Mouse (Mus musculus) right cerebral cortex, postnatal 36 days (tissue): ENCODE measurements around the gene Fam169b.
A peak's percentile ranks its signal among the peaks of the same experiment; 100 is the strongest.
"Not testable (repeated sequence)": the region's sequence is repeated elsewhere in the genome, so short reads cannot be mapped to it uniquely, and the experiment has no call there.

Experiments used
- DNase-seq, 2 experiments: peaks; one replicate each; pipeline ENCODE4 v3.0.0; 2022; ENCODE audit warnings: low spot score in 2 of 2, mixed read lengths in 1 of 2

Fam169b gene

DNA sequence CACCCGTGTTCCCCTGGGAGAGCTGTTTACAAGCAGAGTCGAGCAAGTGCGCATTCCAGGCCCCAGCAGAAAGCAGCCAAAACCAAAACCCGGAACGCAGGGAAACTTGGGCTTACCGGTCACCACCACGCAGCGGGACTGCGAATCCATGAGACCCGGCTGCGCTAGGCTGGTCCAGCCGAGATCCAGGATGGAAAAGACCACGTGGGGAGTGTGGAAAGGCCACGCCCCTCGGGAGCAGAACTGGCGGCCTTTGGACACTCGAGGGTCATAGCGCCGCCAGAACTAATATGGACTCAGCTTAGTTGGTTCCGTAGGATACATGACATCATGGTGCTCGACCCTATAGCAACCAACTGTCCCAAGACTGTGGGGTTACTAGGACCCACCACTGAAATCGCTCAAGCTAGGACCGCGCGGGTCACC is 9.6 kb upstream of the Fam169b start, which contains the start of gene Pgpep1l:
TSS of gene Pgpep1l (minus strand) at position 206 of the 426 bp plus-strand sequence.
- DNase-seq, result no peak

DNA sequence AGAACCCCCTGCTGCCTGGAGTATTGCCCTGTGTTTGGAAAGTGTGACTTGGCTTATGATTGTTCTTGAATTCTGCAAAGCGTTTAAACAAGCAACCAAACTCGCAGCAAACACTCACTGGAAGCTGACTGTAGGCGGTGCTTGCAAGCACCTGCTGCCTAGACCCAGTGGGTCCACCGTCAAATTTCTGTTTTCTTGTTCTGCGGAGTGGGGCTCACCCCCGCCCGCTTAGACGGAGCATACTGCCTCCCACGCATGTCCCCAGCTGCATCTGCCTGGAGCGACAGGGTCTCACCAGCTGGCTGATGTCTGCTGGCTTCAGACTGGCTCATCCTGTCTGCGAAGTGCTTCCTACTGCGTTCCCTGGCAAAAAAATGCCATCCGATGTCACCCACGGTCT is 9.1 kb upstream of the Fam169b start:
- DNase-seq, result peak; percentile 72 to 80

DNA sequence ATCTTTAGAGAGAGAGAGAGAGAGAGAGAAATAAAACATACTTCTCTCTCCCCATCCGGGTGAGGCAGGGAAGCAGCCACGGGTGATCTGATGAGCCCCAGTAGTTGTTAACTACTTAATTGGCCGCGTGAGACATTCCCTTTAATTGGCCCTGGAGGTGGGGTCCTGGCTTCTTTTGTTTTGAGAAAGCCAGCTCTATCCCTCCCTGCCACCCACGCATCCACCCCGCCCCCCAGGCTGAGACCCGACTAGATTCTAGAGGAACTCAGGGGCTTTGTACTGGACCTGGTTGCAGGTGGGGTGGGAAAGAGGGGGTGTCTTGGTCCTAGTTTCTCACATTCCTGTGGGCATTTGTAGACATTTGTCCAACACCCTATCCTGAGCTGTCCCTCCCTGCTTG is 8.2 kb upstream of the Fam169b start:
- DNase-seq, result no peak

DNA sequence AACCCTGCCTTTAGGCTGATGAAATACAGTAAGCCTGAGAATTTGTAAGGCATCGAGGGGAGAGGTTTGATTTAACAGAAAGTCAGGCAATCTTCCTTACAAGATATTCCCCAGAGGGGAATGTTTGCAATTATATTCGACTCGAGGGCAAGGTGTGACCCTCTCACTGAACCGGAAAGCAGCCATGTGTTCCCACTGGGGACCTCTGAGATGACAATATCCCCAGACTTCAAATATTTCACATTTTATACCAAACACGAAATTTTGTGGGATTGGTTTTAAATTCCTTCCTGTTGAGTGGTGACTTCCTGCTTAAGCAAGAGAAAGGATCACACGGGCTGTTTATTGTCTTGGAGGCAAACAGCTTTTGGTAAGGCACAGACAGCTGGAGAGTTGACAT is 6.9 kb upstream of the Fam169b start:
- DNase-seq, result no peak

DNA sequence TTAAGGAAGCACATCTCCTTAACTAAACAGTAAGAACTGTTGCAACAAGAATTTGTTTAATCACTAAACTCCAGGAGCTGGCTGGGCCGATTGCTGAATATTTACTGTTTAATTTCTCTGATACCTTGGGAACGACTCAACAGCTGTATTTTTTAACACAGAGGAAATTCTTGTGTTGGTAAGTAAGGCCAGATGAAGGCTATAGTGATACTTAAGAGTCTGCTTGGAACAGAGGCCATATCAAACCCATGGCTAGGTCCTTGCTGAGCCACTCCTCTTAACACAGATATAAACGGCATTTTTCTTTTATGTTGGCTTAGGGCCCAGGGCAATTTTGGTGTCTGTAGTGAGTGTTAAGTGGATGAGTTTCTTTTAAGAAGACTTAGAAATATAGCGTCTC is 3.1 kb upstream of the Fam169b start:
- no peak for DNase-seq

DNA sequence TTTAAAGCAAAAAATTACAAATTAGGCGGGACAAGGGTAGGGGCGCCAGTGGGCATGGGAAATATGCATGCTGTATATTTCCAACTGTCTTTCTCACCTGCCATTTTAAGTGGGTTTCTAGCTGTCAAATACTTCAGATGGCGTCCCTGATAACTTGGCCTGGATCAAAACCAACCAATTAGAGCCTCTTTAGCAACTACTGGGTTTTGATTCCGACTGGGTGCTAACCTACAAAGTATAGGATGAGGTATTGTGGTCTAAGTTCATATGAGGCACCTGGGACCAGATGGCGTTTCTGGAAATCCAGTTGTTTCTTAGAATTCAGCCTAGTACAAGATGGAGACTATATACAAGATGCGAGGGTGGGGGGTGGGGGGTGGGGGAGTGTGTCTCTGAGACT is 1.8 kb upstream of the Fam169b start:
- DNase-seq, result no peak

DNA sequence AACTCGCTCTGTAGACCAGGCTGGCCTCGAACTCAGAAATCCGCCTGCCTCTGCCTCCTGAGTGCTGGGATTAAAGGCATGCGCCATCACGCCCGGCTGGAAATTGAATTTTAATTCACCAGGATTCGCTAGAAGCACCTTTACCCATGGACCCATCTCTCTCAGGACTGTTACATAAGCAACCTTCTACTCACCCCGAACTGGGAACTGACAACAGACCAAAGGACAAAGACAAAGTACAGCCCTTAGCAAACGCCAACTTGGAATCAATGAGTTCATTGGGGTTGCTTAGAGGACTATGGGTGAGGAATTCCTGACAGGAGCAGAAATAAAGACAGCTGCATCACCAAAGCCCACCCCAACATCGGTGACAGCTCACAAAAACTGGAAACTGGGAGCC is 1.0 kb upstream of the Fam169b start:
- DNase-seq, result no peak

DNA sequence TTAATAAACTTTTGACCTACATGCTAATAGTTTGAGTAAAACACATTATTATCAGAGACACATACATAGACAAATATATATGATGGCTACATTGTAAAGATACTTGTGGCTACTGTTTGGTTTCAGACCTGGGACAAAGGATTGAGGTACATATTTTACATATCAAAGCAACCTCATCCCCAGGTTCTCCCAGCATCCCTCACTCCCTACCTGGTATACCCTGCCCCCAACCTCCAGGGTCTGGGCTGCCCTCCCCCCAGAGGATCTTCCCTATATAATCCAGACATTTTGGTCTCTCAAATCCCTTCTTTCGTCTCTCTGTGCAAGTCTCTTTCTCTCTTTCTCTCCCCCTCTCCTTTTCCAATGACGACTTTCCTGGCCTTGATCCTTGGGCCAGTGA is 579 bp downstream of the Fam169b start:
- DNase-seq, result no peak

DNA sequence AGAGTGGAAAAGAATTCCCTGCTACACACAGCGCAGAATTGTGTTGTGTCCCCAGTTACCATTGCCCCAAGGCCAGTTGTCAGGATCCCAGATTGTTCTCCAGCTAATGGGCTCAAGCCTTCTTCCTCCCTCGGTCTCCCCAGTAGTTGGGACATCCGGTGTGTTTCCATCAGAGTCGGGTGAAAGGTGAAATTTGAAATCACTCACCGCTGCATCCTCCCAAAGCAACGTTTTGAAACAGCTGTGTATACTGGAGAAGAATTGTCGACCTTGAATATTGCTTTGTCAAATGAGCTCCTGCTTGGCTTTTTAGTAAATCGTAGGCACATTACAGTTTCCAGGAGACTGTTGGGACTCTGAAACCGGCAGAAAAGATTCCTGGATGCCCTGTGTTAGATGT is 1.3 kb downstream of the Fam169b start:
- DNase-seq, result no peak

DNA sequence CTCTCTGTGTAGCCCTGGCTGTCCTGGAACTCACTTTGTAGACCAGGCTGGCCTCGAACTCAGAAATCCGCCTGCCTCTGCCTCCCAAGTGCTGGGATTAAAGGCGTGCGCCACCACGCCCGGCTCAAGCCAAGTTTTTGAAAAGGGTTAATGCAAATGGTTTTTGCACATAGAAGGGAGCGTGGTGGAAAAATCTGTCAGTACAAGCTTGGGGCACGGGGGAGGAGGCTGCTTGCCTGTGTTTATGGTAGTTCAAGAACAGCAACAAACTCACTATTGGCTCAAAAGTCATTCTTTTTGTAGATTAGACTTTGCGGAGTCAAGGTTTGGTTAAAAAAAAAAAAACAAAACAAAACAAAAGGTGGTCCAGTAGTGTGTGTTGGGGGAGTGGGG is 1.8 kb downstream of the Fam169b start:
- DNase-seq, result not testable (repeated sequence)

DNA sequence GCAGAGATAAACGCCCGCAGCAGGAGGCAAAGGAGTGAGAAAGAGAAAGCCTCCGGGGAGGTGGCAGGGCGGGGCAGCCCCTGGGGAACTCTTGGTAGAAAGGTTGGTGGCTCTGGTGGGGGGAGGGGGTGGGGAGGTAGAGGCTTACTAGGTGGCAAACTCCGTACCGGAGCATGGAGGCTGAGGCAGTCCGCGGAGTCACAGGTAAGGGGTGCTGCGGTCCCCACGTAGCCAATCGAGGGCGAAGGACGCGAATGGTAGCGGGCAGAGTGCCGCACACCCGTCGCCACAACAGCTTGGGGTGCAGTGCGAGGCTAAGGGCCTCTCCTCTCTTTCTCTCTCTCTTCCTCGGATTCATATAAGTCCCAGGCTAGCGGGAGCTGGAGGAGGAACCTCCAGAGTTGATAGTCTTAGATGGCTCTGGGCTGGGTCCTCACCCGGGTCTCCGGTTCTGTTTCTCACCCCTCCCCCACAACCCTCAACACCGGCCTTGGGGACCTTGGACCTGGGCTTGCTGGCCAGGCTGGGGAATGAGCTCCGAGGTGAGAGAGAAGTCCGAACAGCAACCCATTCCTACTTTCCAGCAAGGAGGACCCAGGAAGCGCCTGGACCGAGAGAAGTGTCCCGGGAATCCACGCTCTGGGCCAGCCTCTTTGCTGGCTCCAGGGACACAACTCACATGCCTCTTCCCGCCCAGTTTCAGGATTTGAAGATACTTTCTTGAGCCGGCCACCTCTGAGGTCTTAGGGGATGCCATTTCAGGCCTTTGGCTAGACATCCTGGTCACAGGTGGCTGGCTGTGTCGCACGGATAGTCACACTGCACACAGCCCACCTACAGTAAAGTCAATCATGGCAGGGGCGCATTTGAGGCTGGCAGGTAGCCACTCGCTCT is 2.4 kb downstream of the Fam169b start:
- DNase-seq, result no peak

DNA sequence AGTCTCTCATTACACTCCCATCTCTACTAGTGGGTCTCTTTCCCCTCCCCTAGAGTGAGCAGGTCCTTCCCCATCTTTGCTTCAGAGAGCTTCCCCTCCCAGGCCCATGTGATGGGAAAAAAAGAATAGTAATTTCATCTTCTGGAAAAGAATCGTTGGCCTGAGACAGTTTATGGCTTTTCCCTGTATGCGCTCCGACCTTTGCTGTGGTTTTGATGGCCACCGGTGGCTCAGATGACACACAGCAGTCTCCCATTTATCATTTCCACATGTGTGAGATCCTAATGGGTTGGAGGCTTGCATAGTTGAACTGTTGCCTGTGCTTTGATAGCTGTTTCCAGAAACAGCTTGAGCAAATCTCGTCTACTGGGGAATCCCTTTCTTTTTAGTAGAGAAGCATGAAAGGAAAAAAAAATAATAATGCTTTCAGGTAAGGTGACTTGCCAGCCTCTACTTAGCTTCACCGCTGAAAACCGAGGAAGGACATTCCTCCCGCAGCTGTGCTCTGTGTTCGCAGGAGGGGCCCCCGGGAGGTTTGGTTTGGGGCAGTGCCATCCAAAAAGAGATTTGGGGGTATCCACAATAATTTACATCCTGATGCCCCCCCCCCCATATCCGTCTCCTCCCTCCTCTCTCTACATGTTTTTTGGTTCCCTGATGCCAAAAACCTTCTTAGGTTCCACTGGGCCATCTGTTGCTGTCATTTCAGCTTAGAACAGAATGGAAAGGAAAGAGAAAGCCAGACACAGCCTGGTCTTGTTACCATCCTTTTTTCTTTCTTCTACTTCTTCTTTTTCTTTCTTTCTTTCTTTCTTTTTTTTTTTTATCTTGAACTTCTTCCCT is 3.6 kb downstream of the Fam169b start:
- no peak for DNase-seq

DNA sequence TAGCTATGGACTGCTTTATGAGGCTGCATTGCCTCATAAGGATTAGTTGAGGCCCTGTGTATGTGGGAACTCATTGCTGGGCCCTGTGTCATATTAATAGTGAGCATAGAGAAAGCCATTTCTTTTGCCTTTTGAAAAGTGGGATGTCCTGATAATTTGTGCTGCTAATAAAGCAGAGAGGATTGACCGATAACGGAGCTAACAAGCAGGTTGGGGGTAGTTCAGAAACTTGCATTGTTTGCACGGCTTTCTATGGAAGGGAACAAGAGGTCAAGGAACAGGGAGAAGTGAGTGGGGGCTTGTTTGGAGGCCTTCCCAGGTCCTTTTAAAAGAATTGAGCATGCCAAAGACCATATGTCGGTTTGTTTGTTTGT is 4.2 kb downstream of the Fam169b start:
- DNase-seq, result no peak

DNA sequence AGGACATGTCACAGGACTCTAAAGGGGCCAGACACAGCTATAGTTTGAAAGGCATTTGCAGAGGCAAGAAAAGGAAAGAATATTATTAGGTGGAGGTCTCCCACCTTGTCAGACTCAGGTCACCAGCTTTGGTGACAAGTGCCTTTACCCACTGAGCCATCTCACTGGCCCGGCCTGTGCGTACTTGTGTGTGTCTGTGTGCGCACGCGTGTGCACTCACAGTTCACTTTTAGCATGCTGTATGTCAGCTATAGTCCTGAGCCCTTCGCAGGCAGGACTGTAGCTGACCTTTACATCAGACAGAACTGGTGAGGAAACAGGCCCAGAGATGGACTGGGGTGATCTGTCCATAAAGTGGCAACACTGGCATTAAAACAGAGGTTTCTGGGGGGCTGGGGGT is 4.7 kb downstream of the Fam169b start:
- DNase-seq, result no peak

DNA sequence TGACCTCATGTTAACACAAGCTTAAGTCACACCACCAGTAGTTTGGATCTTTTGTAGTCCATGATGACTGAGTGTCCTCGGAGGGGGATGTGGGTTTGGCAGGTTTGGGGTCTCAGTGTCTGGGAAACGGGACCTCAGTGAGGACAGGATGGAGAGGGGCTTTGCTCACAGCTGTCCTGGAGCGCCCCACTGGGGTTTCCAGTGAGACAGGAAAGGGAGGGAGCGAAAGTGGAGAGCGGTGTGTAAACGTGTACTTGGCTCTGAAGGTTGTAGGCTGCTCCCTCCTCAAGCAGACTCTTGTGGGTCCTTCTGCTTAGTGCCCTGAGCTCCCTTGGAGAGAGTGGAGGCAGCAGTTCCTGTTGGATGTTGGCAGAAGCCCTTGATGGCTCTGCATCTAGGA is 5.3 kb downstream of the Fam169b start:
- no peak for DNase-seq

DNA sequence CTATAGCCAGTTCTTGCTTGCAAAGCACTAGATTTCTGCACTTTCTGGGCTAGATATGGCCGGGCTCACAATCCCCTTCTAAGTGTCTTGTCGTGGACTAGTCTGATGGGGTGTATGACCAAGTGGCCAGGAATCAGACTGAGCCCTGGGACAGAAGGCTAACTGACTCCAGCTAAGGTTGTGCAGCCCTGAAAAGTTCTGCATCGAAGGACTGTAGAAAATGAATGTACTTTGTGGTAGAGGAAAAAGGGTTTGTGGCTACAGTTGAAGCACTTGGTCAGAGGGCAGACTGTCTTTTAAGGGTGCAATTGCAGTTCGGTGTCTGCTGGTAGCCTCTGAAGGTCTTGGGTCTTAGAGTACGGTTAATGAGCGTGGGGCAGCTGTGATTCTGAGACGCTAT is 5.8 kb downstream of the Fam169b start:
- DNase-seq, result no peak

DNA sequence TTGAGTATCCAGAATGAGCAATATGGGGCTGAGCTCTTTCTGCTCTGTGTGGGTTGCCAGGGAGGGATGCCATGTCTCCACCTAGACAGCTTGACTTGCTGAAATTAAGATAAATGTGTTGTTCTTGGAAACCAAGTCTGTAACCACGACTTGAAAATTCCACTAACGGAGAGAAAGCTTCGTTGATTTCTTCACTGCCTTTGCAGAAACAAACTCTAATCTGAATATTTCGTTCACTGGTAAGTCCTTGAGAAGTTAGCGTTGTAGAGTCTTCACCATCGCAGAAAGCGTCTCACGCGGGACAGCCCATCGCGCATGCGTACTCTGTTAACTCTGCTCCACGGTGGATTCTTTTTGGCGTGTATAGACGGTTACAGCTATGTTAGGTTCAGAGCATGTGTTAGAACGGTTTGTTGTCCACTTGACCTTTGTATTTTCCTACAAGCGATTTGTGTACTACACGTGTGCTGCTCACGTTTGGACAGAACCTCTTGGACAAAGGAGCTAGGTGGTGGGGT is 6.8 kb downstream of the Fam169b start:
- no peak for DNase-seq

DNA sequence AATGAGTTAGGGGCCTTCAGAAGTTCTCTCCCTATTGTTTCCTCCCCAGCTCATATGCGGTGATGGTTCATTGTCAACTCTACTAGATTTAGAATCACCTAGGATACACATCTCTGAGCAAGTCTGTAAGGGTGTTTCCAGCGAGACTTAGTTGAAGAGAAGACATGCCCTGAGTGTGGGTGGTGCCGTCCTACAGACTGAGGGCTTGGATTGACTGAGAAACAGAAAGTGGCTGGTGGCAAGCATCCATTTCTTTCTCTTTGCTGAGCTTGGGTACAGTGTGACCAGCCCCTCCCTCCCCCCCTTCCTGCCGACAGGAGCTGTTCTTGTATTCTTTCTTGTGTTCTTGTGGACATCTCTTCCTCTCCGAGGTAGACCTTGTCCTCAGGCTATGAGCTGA is 7.7 kb downstream of the Fam169b start:
- no peak for DNase-seq

DNA sequence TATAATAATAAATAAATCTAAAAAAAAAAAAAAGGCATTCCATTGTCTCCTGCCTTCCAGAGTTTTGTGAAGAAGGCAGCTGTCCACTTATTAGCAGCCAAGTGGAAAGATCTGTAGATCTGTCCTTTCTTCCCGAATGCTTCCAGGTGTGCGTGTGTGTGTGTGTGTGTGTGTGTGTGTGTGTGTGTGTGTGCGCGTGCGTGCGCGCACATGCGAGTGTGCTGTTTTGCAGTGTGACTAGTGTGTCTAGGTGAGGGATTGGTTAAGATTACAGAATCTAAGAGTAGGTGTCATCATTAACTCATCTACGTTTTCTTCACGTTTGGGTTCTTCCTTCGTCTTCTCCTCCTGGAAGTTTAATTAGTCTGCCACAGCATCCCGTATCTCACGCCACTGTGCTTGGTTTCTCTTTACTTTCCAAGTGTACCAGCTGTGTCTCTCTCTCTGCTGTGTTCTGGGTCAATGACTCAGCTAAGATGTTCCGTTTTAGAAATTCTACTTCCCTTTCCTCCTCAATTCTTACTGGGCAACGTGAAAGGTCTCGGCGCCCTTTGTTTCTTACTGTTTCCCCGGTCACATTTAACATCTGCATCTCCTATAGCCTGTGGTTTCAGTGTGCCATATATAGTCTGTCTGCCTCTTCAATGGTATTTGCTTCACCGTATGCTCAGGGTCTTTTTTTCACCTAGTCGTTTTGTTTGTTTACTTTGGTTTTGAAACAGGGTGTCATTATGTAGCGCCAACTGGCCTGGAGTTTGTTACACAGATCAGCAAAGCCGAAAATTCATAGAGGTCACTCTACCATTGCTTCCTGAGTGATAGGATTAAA is 8.9 kb downstream of the Fam169b start:
- no peak for DNase-seq

DNA sequence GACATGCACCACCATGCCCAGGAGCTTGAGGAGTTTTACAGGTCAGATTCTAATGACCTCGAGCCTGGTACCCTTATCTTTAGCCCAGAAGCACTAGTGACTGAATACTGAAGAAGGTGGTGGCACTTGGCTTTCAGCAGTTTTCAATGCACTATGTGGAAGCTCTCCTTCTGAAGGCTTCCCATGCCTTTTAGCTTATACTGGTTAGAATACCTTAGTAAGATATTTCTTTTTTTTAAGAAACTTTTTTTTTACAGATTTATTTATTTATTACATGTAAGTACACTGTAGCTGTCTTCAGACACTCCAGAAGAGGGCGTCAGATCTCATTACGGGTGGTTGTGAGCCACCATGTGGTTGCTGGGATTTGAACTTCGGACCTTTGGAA is 9.5 kb downstream of the Fam169b start:
- not testable (repeated sequence) for DNase-seq

DNA sequence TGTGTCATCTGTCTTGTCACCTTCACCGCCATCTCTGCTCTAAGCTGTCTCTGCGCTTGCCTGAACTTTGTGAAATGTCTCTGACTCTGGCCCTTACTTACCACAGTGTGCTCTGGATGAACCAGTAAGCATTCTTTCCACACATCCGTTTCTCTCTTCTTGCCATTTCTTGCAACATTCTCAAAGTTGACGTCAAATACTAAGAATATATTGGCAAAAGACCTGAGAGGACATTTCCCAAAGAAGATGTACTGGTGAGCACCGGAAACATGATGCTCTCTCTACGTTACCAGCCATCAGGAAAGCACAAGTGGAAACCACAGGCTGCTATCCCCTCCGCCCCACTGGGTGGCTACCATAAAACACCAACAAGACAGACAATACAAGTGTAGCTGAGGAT is 10.1 kb downstream of the Fam169b start:
- no peak for DNase-seq

DNA sequence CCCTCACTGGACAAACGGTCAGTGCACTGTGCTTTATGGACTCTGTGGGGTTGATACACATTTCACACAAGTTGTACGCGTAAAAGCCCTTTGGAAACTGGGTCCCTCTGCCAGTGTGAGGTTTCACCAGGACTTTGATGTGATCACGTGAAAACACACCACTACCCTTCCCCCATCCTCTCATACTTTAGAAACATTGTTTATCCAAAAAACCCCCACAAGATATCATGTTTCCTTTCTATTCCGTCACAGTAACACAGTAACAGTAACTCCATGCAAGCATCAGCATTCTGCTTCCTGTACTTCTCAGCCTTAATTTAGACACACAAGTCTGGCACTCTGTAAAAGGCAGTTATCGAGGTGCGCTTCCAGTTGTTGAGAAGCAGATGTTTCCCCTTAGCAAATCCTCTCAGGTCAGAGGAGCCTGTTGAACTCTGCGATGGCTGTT is 12.2 kb downstream of the Fam169b start:
- no peak for DNase-seq
